Mouse (Mus musculus) thymus, adult 2 months (tissue): Measurements from ENCODE around the gene Erc2. TPM values are rescaled to one million over a fixed set of nuclear protein-coding genes. Genes with fewer than 3 reads are reported as not detected.

Experiments used
- DNase-seq: peaks from one replicate; pipeline ENCODE4 v3.0.0; 2021
- H3K27ac ChIP-seq: fragments of 200-500 bp; 2 replicates; pipeline ENCODE4 v1.5.1; 2012; ENCODE audit warnings: low read length, control low read depth; ENCODE audit not compliant: control insufficient read depth, insufficient read depth
- H3K27me3 ChIP-seq: fragments of 200-500 bp; 2 replicates; pipeline ENCODE4 v1.6.1; 2012; ENCODE audit warnings: mild to moderate bottlenecking, low read length, moderate library complexity, mixed read lengths; ENCODE audit not compliant: control insufficient read depth, insufficient read depth
- H3K36me3 ChIP-seq: fragments of 200-500 bp; 2 replicates; pipeline ENCODE4 v1.6.1; 2012; ENCODE audit warnings: mild to moderate bottlenecking, low read length, moderate library complexity; ENCODE audit not compliant: control insufficient read depth, insufficient read depth
- H3K4me1 ChIP-seq: fragments of 200-500 bp; replicated peaks from 2 replicates; pipeline ENCODE4 v1.6.1; 2012; ENCODE audit warnings: low read length; ENCODE audit not compliant: control insufficient read depth, insufficient read depth
- H3K4me3 ChIP-seq: fragments of 200-500 bp; 2 replicates; pipeline ENCODE4 v1.5.1; 2012; ENCODE audit warnings: mild to moderate bottlenecking, low read length, control low read depth, moderate library complexity; ENCODE audit not compliant: control insufficient read depth, insufficient read depth
- CTCF ChIP-seq: fragments of 200-500 bp; IDR thresholded peaks from 2 replicates; pipeline ENCODE4 v1.5.1; 2012; ENCODE audit warnings: mild to moderate bottlenecking, control low read depth, low read length, moderate library complexity, borderline replicate concordance; ENCODE audit not compliant: control insufficient read depth, poor library complexity, insufficient read depth; ENCODE audit errors: extremely low read depth
- POLR2A ChIP-seq: fragments of 200-500 bp; IDR thresholded peaks from 2 replicates; pipeline ENCODE4 v1.6.1; 2012; ENCODE audit warnings: mild to moderate bottlenecking, low read length, control low read depth, moderate library complexity; ENCODE audit not compliant: control insufficient read depth, poor library complexity, insufficient read depth; ENCODE audit errors: extremely low read depth
- WGBS: fragments of 180-500 bp; shearing (Covaris S2); methylation state at CpG from one replicate; pipeline ENCODE4 v1.1.7; 2018; 5-methylcytosine and 5-hydroxymethylcytosine counted together
- polyA plus RNA-seq: library from polyadenylated mRNA; depleted of rRNA; stranded (reverse); fragments of >200 nt; gene quantifications from 2 replicates; pipeline ENCODE4 v1.2.3, GENCODE M21; 2012

The Erc2 gene
- polyA plus RNA-seq, 1 experiment = 0.18 TPM

DNA sequence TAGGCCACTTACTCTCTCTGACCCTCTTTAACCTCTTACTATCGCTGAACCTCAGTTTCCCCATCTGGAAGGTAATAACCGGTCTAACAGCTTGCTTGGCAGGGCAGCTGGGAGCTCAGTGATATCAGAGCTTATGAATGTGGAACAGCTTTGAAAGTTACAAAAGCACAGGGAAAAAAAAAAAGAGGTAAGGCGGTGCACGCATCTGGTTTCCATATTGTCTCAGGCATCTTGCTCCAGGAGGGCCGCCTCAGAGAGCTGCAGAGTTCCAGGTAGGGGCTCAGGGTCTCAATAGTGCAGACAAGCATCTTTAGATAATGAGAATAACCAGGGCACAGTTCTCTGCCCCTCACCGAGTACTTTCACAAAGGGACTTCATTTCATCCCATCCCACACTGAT, 816.9 kb downstream of the Erc2 start:
- no peak for DNase-seq
- no peak overlapping the region for H3K27ac ChIP-seq
- no peaks in the 10 kb centered on the region for H3K36me3 ChIP-seq
- H3K4me1 ChIP-seq = no peaks in the 10 kb centered on the region
- no peak overlapping the region for H3K4me3 ChIP-seq
- 92% methylated on average over 6 of the region's 6 CpGs for WGBS
- H3K27me3 ChIP-seq = no peaks in the 10 kb centered on the region
- TF ChIP-seq CTCF (no peak), POLR2A (no peak)

DNA sequence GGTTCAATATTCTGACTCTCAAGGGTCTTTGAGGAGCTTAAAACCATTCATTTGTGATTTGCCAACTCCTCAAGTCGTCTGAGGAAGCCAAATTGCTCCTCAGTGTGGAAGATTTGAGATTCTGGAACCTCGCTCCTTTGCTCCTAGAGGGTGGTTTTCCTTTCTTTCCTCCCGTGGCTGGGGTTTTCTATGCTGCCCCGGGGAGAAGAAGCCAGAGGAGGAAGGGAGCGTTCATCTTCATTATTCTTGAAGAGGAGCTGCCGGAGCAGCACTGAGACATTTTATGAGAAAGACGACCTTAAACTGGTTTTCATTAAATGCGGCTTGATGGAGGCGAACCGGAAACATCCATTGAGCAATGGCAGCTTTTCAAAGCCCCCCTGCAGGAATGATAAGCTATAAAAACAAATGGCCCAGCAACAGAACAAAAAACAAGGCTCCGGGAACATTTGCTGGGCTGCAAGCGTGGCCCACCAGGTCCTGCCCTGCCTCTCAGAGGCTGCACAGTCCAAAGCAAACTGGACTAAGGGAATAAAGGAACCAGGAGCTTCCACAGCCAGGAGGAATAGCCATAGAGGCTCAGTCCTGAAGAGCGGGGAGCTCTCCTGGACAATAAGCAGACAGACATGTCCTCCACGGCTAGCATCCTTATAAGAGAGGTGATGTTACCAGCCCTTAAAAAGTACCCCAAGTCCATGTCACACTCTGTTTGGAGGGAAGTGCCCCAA, 819.2 kb downstream of the Erc2 start:
- Histone ChIP-seq H3K4me3 (no peak overlapping the region), H3K27ac (no peak overlapping the region), H3K4me1 (no peaks in the 10 kb centered on the region), H3K36me3 (no peaks in the 10 kb centered on the region), H3K27me3 (no peaks in the 10 kb centered on the region)
- no peak for TF ChIP-seq POLR2A
- no peak for TF ChIP-seq CTCF
- no peak for DNase-seq
- WGBS = 74% methylated on average over 14 of the region's 14 CpGs

DNA sequence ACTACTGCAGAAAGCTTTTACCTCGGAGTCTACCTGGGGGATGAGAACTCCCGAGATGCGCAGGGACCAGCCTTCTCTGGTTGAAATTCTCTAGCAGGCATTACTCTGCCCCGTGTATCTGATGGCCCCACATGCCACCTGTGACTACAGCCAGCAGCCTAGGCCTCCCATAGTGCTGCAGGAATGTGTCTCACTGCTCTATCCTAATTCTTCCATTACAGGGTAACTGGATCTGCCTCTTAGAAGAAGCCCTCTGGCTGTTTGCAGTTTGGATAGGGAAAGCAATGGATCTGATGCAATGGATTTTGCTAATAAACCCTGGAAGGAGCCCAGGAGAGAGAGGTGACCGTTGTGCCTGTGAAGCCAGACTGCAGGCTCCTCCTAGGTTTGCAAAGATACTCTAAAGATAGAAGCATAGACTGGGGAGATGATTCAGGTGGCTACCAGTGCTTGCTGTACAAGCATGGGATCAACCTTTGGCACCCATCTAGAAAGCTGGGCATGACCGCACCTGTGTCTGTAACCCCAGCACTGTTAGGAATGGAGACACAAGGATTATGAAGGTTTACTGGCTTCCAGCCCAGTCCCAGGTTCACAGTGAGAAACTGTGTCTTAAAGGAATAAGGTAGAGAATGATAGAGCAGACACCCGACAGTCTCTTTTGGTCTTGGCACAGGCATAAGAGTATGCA, 821.2 kb downstream of the Erc2 start:
- WGBS = 84% methylated on average over 7 of the region's 7 CpGs
- Histone ChIP-seq H3K4me3 (no peak overlapping the region), H3K27me3 (no peaks in the 10 kb centered on the region), H3K27ac (no peak overlapping the region), H3K4me1 (no peaks in the 10 kb centered on the region), H3K36me3 (no peaks in the 10 kb centered on the region)
- DNase-seq = no peak
- TF ChIP-seq CTCF (no peak), POLR2A (no peak)

DNA sequence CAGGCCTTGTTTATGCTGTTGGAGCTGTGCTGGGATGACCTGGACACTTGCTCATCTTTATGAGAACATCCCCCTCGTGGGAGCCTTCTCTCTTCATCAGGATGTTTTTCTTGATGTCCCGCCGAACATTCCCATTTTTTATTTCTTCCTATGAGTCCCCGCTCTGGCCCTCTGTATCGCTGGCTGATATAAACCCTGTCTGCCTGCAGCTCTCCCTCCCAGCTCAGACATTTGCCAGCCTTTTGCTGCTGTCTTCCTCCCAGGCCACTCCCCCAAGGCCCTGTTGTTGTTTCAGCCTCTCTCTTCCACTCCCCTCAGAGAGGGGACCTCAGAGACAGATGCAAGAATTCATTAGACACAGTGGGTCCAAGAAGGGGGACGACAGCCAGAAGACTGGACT, 823.5 kb downstream of the Erc2 start:
- Histone ChIP-seq H3K4me3 (no peak overlapping the region), H3K27ac (no peak overlapping the region), H3K27me3 (no peaks in the 10 kb centered on the region), H3K4me1 (no peaks in the 10 kb centered on the region), H3K36me3 (no peaks in the 10 kb centered on the region)
- TF ChIP-seq POLR2A = no peak
- WGBS = 89% methylated on average over 6 of the region's 6 CpGs
- DNase-seq = no peak

DNA sequence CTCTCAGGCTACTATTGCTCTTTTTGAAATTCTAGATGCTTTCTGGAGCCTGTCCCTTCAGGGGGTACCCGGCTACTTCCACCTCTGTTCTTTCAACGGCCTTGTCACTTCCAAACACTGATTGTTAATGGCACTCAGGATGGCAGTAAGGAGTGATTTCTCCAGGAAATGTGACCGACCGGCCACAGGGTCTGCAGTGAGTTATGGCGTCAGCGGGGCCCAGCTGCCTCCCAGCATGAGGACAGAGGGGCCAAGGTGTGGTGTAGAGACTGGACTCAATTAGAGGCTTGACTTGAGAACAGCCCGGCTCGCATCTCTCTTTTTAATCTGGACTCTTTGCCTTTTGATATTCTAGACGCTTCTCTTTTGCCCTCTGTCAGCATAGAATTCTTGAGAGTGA, 829.5 kb downstream of the Erc2 start:
- Histone ChIP-seq H3K36me3 (no peaks in the 10 kb centered on the region), H3K27me3 (no peaks in the 10 kb centered on the region), H3K4me3 (no peak overlapping the region), H3K4me1 (no peaks in the 10 kb centered on the region), H3K27ac (no peak overlapping the region)
- no peak for TF ChIP-seq CTCF
- no peak for TF ChIP-seq POLR2A
- 88% methylated on average over 9 of the region's 9 CpGs for WGBS
- DNase-seq = no peak

DNA sequence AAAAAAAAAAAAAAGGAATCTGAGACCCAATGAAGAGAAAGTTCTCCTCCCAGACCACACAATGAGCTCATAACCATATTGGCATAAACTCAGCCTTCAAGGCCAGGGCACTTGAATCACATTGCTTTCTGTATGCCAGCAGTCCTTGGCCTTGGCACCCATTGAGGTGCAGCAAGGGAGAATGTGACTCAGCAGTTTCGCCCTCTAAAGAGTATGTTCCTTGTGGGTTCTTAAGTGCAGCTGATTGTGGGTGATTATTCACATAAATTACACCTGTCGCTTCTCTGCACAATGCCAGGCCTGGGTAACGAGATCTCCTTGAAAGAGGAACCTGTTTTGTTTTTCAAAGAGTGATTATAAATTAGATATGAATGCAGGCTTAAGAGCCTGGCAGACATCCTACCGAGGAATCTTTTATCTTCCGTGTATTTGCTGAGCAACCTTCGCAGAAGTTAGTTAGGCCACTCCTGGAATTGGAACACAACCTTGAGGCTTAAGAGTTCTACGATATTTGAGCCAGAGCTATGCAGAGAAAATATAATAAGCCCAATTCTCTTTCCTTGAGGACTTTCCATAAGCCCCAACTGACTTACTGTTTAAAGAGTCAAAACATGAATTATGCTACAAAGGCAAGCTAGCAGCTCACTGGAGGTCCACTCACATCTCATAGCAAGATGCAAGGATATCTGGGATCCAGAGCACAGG, 834.3 kb downstream of the Erc2 start:
- no peaks in the 10 kb centered on the region for H3K4me1 ChIP-seq
- no peak overlapping the region for H3K4me3 ChIP-seq
- no peaks in the 10 kb centered on the region for H3K27me3 ChIP-seq
- no peaks in the 10 kb centered on the region for H3K36me3 ChIP-seq
- DNase-seq = no peak
- H3K27ac ChIP-seq = no peak overlapping the region
- WGBS = 4% methylated on average over 7 of the region's 7 CpGs
- TF ChIP-seq POLR2A (no peak), CTCF (no peak)
